Mouse (Mus musculus) embryonic facial prominence, embryonic 14.5 days (tissue): ENCODE results near the gene Pcnx2. TPM values are rescaled to one million over a fixed set of nuclear protein-coding genes. Genes with fewer than 3 reads are reported as not detected.
A peak's percentile ranks its signal among the peaks of the same experiment; 100 is the strongest.

Source experiments
- ATAC-seq: fragments of 200-750 bp; cut with Nextera tagmentation; 2 replicates; pipeline ENCODE4 v1.8.0; 2017; ENCODE audit warnings: low read depth, moderate number of reproducible peaks, moderate TSS enrichment
- DNase-seq: peaks from one replicate; pipeline ENCODE4 v3.0.0-alpha.2; 2015; ENCODE audit warnings: low spot score
- H3K27ac ChIP-seq: fragments of 300-500 bp; sonication (generic); replicated peaks from 2 replicates; pipeline ENCODE4 v1.5.1; 2014; ENCODE audit warnings: low read depth, mild to moderate bottlenecking, low read length, moderate library complexity
- H3K27me3 ChIP-seq: fragments of 300-500 bp; sonication (generic); replicated peaks from 2 replicates; pipeline ENCODE4 v1.6.1; 2014; ENCODE audit warnings: low read length; ENCODE audit not compliant: control insufficient read depth, insufficient read depth
- H3K36me3 ChIP-seq: fragments of 300-500 bp; sonication (generic); 2 replicates; pipeline ENCODE4 v1.6.1; 2014; ENCODE audit warnings: low read length, mixed read lengths; ENCODE audit not compliant: control insufficient read depth, insufficient read depth
- H3K4me1 ChIP-seq: fragments of 300-500 bp; sonication (generic); 2 replicates; pipeline ENCODE4 v1.6.1; 2014; ENCODE audit warnings: antibody characterized with exemption, low read length; ENCODE audit not compliant: control insufficient read depth, insufficient read depth
- H3K4me2 ChIP-seq: fragments of 300-500 bp; sonication (generic); 2 replicates; pipeline ENCODE4 v1.6.1; 2014; ENCODE audit warnings: low read depth, mild to moderate bottlenecking, low read length, moderate library complexity, mixed read lengths
- H3K4me3 ChIP-seq: fragments of 300-500 bp; sonication (generic); 2 replicates; pipeline ENCODE4 v1.5.1; 2014; ENCODE audit warnings: low read depth, mild to moderate bottlenecking, low read length
- H3K9ac ChIP-seq: fragments of 300-500 bp; sonication (generic); 2 replicates; pipeline ENCODE4 v1.6.1; 2014; ENCODE audit warnings: low read depth, mild to moderate bottlenecking, low read length, moderate library complexity, mixed read lengths
- H3K9me3 ChIP-seq: fragments of 300-500 bp; sonication (generic); 2 replicates; pipeline ENCODE4 v1.6.1; 2016; ENCODE audit warnings: low read length; ENCODE audit not compliant: control insufficient read depth
- WGBS: fragments of 180-500 bp; shearing (Covaris S2); extraction: QIAGEN DNeasy Blood & Tissue Kit; methylation state at CpG from one replicate; pipeline ENCODE4 v1.1.7; 2014; 5-methylcytosine and 5-hydroxymethylcytosine counted together
- polyA plus RNA-seq: library from polyadenylated mRNA; unstranded; fragments of >200 nt; fragmentation: Nextera tagmentation; extraction: Ambion mirVana; gene quantifications from 2 replicates; pipeline ENCODE4 v1.2.1, GENCODE M21; 2014

The Pcnx2 gene
- polyA plus RNA-seq, 1 experiment from 2014 or later, result 0.60 TPM

- Histone ChIP-seq H3K27me3 (peaks cover 55% of the 10 kb centered on the region), H3K27ac (no peak overlapping the region), H3K9me3 (no peaks in the 10 kb centered on the region), H3K4me3 (peak overlapping the region; percentile 57), H3K4me1 (peaks cover 4% of the 10 kb centered on the region; the same call in 1 of the 2 replicates), H3K9ac (peak overlapping the region; percentile 54; the same call in 1 of the 2 replicates), H3K4me2 (peak overlapping the region; percentile 99), H3K36me3 (no peaks in the 10 kb centered on the region)
- ATAC-seq (peak; percentile 81), DNase-seq (peak; percentile 62)
- WGBS, result 7% methylated on average over 30 of the region's 30 CpGs
These were observed 11.7 kb upstream of the Pcnx2 start for GRCm38 (mm10) chr8:125909661-125910364.

GRCm38 (mm10) chr8:125907311-125907710, 9.2 kb upstream of the Pcnx2 start:
- no peaks in the 10 kb centered on the region for H3K36me3 ChIP-seq
- peaks cover 4% of the 10 kb centered on the region; the same call in 1 of the 2 replicates for H3K4me1 ChIP-seq
- ATAC-seq, result no peak
- no peak overlapping the region for H3K4me2 ChIP-seq
- H3K9ac ChIP-seq, result no peak overlapping the region
- no peak overlapping the region for H3K4me3 ChIP-seq
- H3K27me3 ChIP-seq, result peaks cover 41% of the 10 kb centered on the region
- H3K27ac ChIP-seq, result no peak overlapping the region
- WGBS, result 75% methylated on average over 2 of the region's 2 CpGs
- no peaks in the 10 kb centered on the region for H3K9me3 ChIP-seq
- no peak for DNase-seq

- H3K27me3 ChIP-seq, result peaks cover 21% of the 10 kb centered on the region
- no peak for DNase-seq
- no peak for ATAC-seq
- H3K36me3 ChIP-seq, result no peaks in the 10 kb centered on the region
- 67% methylated on average over 2 of the region's 2 CpGs for WGBS
- no peak overlapping the region for H3K4me2 ChIP-seq
- no peak overlapping the region for H3K27ac ChIP-seq
- H3K4me3 ChIP-seq, result no peak overlapping the region
- no peaks in the 10 kb centered on the region for H3K4me1 ChIP-seq
- H3K9me3 ChIP-seq, result no peaks in the 10 kb centered on the region
- H3K9ac ChIP-seq, result no peak overlapping the region
These were observed 7.2 kb upstream of the Pcnx2 start for GRCm38 (mm10) chr8:125905341-125905740.

- no peak for ATAC-seq
- Histone ChIP-seq H3K36me3 (no peaks in the 10 kb centered on the region), H3K4me2 (no peak overlapping the region), H3K9me3 (no peaks in the 10 kb centered on the region), H3K4me1 (0 out of 2 replicates have a peak, but pooled peaks cover 4% of the 10 kb centered on the region), H3K27ac (no peak overlapping the region), H3K27me3 (peaks cover 13% of the 10 kb centered on the region), H3K4me3 (no peak overlapping the region), H3K9ac (no peak overlapping the region)
- 30% methylated on average over 3 of the region's 3 CpGs for WGBS
- DNase-seq, result peak; percentile 68
These were observed 4.4 kb upstream of the Pcnx2 start for GRCm38 (mm10) chr8:125902521-125902920.

- no peak overlapping the region for H3K9ac ChIP-seq
- peaks cover 26% of the 10 kb centered on the region for H3K27me3 ChIP-seq
- ATAC-seq (no peak), DNase-seq (no peak)
- H3K4me2 ChIP-seq, result no peak overlapping the region
- 0 out of 2 replicates have a peak, but pooled peaks cover 4% of the 10 kb centered on the region for H3K4me1 ChIP-seq
- H3K9me3 ChIP-seq, result no peaks in the 10 kb centered on the region
- H3K36me3 ChIP-seq, result no peaks in the 10 kb centered on the region
- no peak overlapping the region for H3K4me3 ChIP-seq
- H3K27ac ChIP-seq, result no peak overlapping the region
- WGBS, result 28% methylated on average over 2 of the region's 2 CpGs
These were observed 3.0 kb upstream of the Pcnx2 start for GRCm38 (mm10) chr8:125901167-125901566.

GRCm38 (mm10) chr8:125898899-125899298, 782 bp upstream of the Pcnx2 start:
- Histone ChIP-seq H3K4me2 (no peak overlapping the region), H3K9ac (no peak overlapping the region), H3K27ac (no peak overlapping the region), H3K4me1 (0 out of 2 replicates have a peak, but pooled peaks cover 4% of the 10 kb centered on the region), H3K9me3 (no peaks in the 10 kb centered on the region), H3K36me3 (no peaks in the 10 kb centered on the region), H3K27me3 (peaks cover 30% of the 10 kb centered on the region), H3K4me3 (no peak overlapping the region)
- DNase-seq, result peak; percentile 71
- WGBS, result 0% methylated on average over 6 of the region's 6 CpGs
- ATAC-seq, result no peak

- Histone ChIP-seq H3K27me3 (peaks cover 30% of the 10 kb centered on the region), H3K4me2 (no peak overlapping the region), H3K4me3 (no peak overlapping the region), H3K9ac (no peak overlapping the region), H3K9me3 (no peaks in the 10 kb centered on the region), H3K36me3 (no peaks in the 10 kb centered on the region), H3K4me1 (0 out of 2 replicates have a peak, but pooled peaks cover 4% of the 10 kb centered on the region), H3K27ac (no peak overlapping the region)
- no peak for DNase-seq
- no peak for ATAC-seq
- WGBS, result 58% methylated on average over 11 of the region's 11 CpGs
These were observed 729 bp downstream of the Pcnx2 start for GRCm38 (mm10) chr8:125897388-125897787.

- no peaks in the 10 kb centered on the region for H3K4me1 ChIP-seq
- WGBS, result 75% methylated on average over 3 of the region's 3 CpGs
- H3K9me3 ChIP-seq, result 0 out of 2 replicates have a peak, but pooled peaks cover 2% of the 10 kb centered on the region
- ATAC-seq, result no peak
- H3K4me2 ChIP-seq, result no peak overlapping the region
- no peaks in the 10 kb centered on the region for H3K36me3 ChIP-seq
- no peaks in the 10 kb centered on the region; the same call in 1 of the 2 replicates for H3K27me3 ChIP-seq
- H3K9ac ChIP-seq, result no peak overlapping the region
- no peak overlapping the region for H3K27ac ChIP-seq
- no peak for DNase-seq
- no peak overlapping the region for H3K4me3 ChIP-seq
These were observed 8.2 kb downstream of the Pcnx2 start for GRCm38 (mm10) chr8:125889920-125890319.

GRCm38 (mm10) chr8:125887549-125887948, 10.6 kb downstream of the Pcnx2 start:
- Histone ChIP-seq H3K36me3 (no peaks in the 10 kb centered on the region), H3K4me1 (no peaks in the 10 kb centered on the region), H3K27me3 (no peaks in the 10 kb centered on the region), H3K9ac (no peak overlapping the region), H3K9me3 (0 out of 2 replicates have a peak, but pooled peaks cover 6% of the 10 kb centered on the region), H3K27ac (no peak overlapping the region), H3K4me2 (no peak overlapping the region), H3K4me3 (no peak overlapping the region)
- ATAC-seq (no peak), DNase-seq (no peak)
- 90% methylated on average over 9 of the region's 9 CpGs for WGBS
